Mouse (Mus musculus): ENCODE measurements around the gene Vps11.

DNA sequence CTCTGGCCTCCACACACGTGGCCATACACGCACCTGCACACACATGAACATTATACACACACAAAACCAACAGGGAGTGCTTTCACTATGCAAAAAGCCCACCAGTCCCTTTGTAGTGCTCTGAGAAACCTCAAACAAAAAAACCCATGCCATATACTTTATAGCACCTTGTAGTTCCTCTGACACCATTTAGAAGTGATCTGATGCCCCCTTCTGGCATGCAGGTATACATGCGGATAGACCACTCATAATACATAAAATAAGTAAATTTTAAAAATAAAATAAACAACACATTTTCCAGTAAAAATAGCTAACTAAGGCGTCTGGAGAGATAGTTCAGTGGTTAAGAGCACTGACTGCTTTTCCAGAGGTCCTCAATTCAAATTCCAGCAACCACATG is 4.3 kb downstream of the Vps11 start:
- TF ChIP-seq CTCF (IDR thresholded peaks at IDR 0.05), result peak; percentile 74
- no peak for TF ChIP-seq POLR2A (IDR thresholded peaks at IDR 0.05; ENCODE audit: insufficient read depth, low read depth, low read length)
- no peak for TF ChIP-seq EP300 (IDR thresholded peaks at IDR 0.05; ENCODE audit: insufficient read depth, low read depth, low read length)

All from heart, adult 2 months (tissue).